Mouse (Mus musculus) G1E (cell line): ENCODE measurements around the gene Ccl17.

Experiments used
- CTCF ChIP-seq: IDR thresholded peaks from 2 replicates; pipeline ENCODE4 v1.5.1; 2012; ENCODE audit warnings: low read depth, low read length, inconsistent platforms, mixed read lengths
- GATA1 ChIP-seq: IDR thresholded peaks from 2 replicates; pipeline ENCODE4 v1.6.1; 2012; ENCODE audit warnings: borderline replicate concordance, low read length, inconsistent platforms, mixed read lengths
- POLR2AphosphoS5 ChIP-seq: IDR thresholded peaks from 2 replicates; pipeline ENCODE4 v1.6.1; 2012; ENCODE audit warnings: low read depth, low read length, inconsistent platforms; ENCODE audit not compliant: insufficient replicate concordance
- TAL1 ChIP-seq: conservative IDR thresholded peaks from 2 replicates; pipeline ENCODE4 v1.6.1; 2012; ENCODE audit warnings: low read depth, low read length, inconsistent platforms, mixed read lengths

- no peak for TF ChIP-seq CTCF
- TF ChIP-seq TAL1, result no peak
- TF ChIP-seq GATA1, result no peak
- TF ChIP-seq POLR2AphosphoS5, result no peak
Observed at GRCm38 (mm10) chr8:94817933-94818332, 7.7 kb downstream of the Ccl17 start.
